Mouse (Mus musculus) liver, postnatal 0 days (tissue): Measurements from ENCODE around the gene Pgs1. TPM values are rescaled to one million over a fixed set of nuclear protein-coding genes. Genes with fewer than 3 reads are reported as not detected.
A peak's percentile ranks its signal among the peaks of the same experiment; 100 is the strongest.

Experiments used
- ATAC-seq: fragments of 200-750 bp; cut with Nextera tagmentation; 2 replicates; pipeline ENCODE4 v1.8.0; 2017; ENCODE audit warnings: mild to moderate bottlenecking, moderate library complexity
- DNase-seq: peaks from one replicate; pipeline ENCODE4 v3.0.0-alpha.2; 2016
- H3K27ac ChIP-seq: fragments of 300-500 bp; sonication (generic); 2 replicates; pipeline ENCODE4 v1.5.1; 2014; ENCODE audit warnings: antibody characterized with exemption, moderate library complexity, mild to moderate bottlenecking, low read depth
- H3K27me3 ChIP-seq: fragments of 300-500 bp; sonication (generic); 2 replicates; pipeline ENCODE4 v1.6.1; 2014; ENCODE audit warnings: low read length, control low read depth, mixed read lengths; ENCODE audit not compliant: insufficient read depth
- H3K36me3 ChIP-seq: fragments of 300-500 bp; sonication (generic); replicated peaks from 2 replicates; pipeline ENCODE4 v1.6.1; 2014; ENCODE audit warnings: mild to moderate bottlenecking, control low read depth, low read length, moderate library complexity, mixed read lengths; ENCODE audit not compliant: insufficient read depth
- H3K4me1 ChIP-seq: fragments of 300-500 bp; sonication (generic); 2 replicates; pipeline ENCODE4 v1.6.1; 2014; ENCODE audit warnings: antibody characterized with exemption, mild to moderate bottlenecking, control low read depth; ENCODE audit not compliant: insufficient read depth
- H3K4me2 ChIP-seq: fragments of 300-500 bp; sonication (generic); 2 replicates; pipeline ENCODE4 v1.6.1; 2014; ENCODE audit warnings: low read depth, mild to moderate bottlenecking, low read length, moderate library complexity, mixed read lengths
- H3K4me3 ChIP-seq: fragments of 300-500 bp; sonication (generic); 2 replicates; pipeline ENCODE4 v1.5.1; 2014; ENCODE audit warnings: low read depth, low read length
- H3K9ac ChIP-seq: fragments of 300-500 bp; sonication (generic); replicated peaks from 2 replicates; pipeline ENCODE4 v1.6.1; 2014; ENCODE audit warnings: mild to moderate bottlenecking, moderate library complexity
- H3K9me3 ChIP-seq: fragments of 300-500 bp; sonication (generic); 2 replicates; pipeline ENCODE4 v1.6.1; 2016; ENCODE audit warnings: mild to moderate bottlenecking, control low read depth, low read length, mixed read lengths
- CTCF ChIP-seq: sonication (generic); IDR thresholded peaks from 2 replicates; pipeline ENCODE4 v1.5.1; 2016; ENCODE audit warnings: antibody characterized with exemption, low read depth
- EP300 ChIP-seq: IDR thresholded peaks from 2 replicates; pipeline ENCODE4 v1.6.1; 2016; ENCODE audit warnings: antibody characterized with exemption, low read depth, mild to moderate bottlenecking
- WGBS: fragments of 180-500 bp; shearing (Covaris S2); extraction: QIAGEN DNeasy Blood & Tissue Kit; methylation state at CpG from one replicate; pipeline ENCODE4 v1.1.7; 2014; ENCODE audit not compliant: insufficient replicate concordance; 5-methylcytosine and 5-hydroxymethylcytosine counted together
- polyA plus RNA-seq: library from polyadenylated mRNA; unstranded; fragments of >200 nt; fragmentation: Nextera tagmentation; extraction: Ambion mirVana; gene quantifications from 2 replicates; pipeline ENCODE4 v1.2.1, GENCODE M21; 2015

Pgs1 gene
- polyA plus RNA-seq, 1 experiment from 2014 or later: 10.1 TPM

GRCm38 (mm10) chr11:117965561-117965981, 20.5 kb upstream of the Pgs1 start:
- H3K27ac ChIP-seq: peak overlapping the region; percentile 3; the same call in 1 of the 2 replicates
- H3K27me3 ChIP-seq: peaks cover 25% of the 10 kb centered on the region
- no peak overlapping the region for H3K9ac ChIP-seq
- H3K4me1 ChIP-seq: peaks cover 73% of the 10 kb centered on the region
- ATAC-seq (no peak), DNase-seq (peak; percentile 50)
- TF ChIP-seq CTCF (no peak), EP300 (no peak)
- H3K36me3 ChIP-seq: peaks cover 11% of the 10 kb centered on the region
- no peaks in the 10 kb centered on the region for H3K9me3 ChIP-seq
- no peak overlapping the region for H3K4me3 ChIP-seq
- 25% methylated on average over 9 of the region's 9 CpGs for WGBS
- peak overlapping the region; percentile 88 for H3K4me2 ChIP-seq

- no peak for ATAC-seq
- no peak for DNase-seq
- 65% methylated on average over 7 of the region's 7 CpGs for WGBS
- no peak for TF ChIP-seq CTCF
- TF ChIP-seq EP300: no peak
- Histone ChIP-seq H3K4me1 (peaks cover 66% of the 10 kb centered on the region), H3K27ac (no peak overlapping the region), H3K36me3 (peaks cover 11% of the 10 kb centered on the region), H3K4me2 (peak overlapping the region; percentile 88), H3K27me3 (peaks cover 28% of the 10 kb centered on the region), H3K9me3 (no peaks in the 10 kb centered on the region), H3K9ac (peak overlapping the region; percentile 86), H3K4me3 (peak overlapping the region; percentile 80)
Observed at GRCm38 (mm10) chr11:117966506-117967100, 19.5 kb upstream of the Pgs1 start.

GRCm38 (mm10) chr11:117967249-117968015, 18.7 kb upstream of the Pgs1 start:
- H3K4me2 ChIP-seq: peak overlapping the region; percentile 88
- 0 out of 2 replicates have a peak overlapping the region, but pooled peaks have one; percentile 95 for H3K27ac ChIP-seq
- ATAC-seq (no peak), DNase-seq (no peak)
- peak overlapping the region; percentile 80 for H3K4me3 ChIP-seq
- H3K9ac ChIP-seq: peak overlapping the region; percentile 86
- no peak for TF ChIP-seq CTCF
- TF ChIP-seq EP300: no peak
- peaks cover 63% of the 10 kb centered on the region for H3K4me1 ChIP-seq
- H3K27me3 ChIP-seq: peaks cover 28% of the 10 kb centered on the region
- 32% methylated on average over 34 of the region's 34 CpGs for WGBS
- peaks cover 11% of the 10 kb centered on the region for H3K36me3 ChIP-seq
- no peaks in the 10 kb centered on the region for H3K9me3 ChIP-seq

GRCm38 (mm10) chr11:117968016-117968671, 17.9 kb upstream of the Pgs1 start:
- peak overlapping the region; percentile 95 for H3K27ac ChIP-seq
- peak overlapping the region; percentile 86 for H3K9ac ChIP-seq
- H3K36me3 ChIP-seq: peaks cover 11% of the 10 kb centered on the region
- ATAC-seq (no peak), DNase-seq (peak; percentile 51)
- peak overlapping the region; percentile 80 for H3K4me3 ChIP-seq
- 1% methylated on average over 64 of the region's 64 CpGs for WGBS
- H3K27me3 ChIP-seq: peaks cover 28% of the 10 kb centered on the region
- H3K4me1 ChIP-seq: peaks cover 59% of the 10 kb centered on the region
- peak overlapping the region; percentile 88 for H3K4me2 ChIP-seq
- H3K9me3 ChIP-seq: no peaks in the 10 kb centered on the region
- no peak for TF ChIP-seq CTCF
- TF ChIP-seq EP300: no peak

GRCm38 (mm10) chr11:117968716-117969099, 17.4 kb upstream of the Pgs1 start:
- DNase-seq (no peak), ATAC-seq (peak; percentile 34)
- H3K9me3 ChIP-seq: no peaks in the 10 kb centered on the region
- peak overlapping the region; percentile 95 for H3K27ac ChIP-seq
- peaks cover 11% of the 10 kb centered on the region for H3K36me3 ChIP-seq
- under 1% methylated on average over 29 of the region's 34 CpGs for WGBS
- TF ChIP-seq CTCF (peak; percentile 37), EP300 (no peak)
- H3K4me1 ChIP-seq: peaks cover 54% of the 10 kb centered on the region
- peak overlapping the region; percentile 80 for H3K4me3 ChIP-seq
- H3K4me2 ChIP-seq: peak overlapping the region; percentile 88
- peaks cover 28% of the 10 kb centered on the region for H3K27me3 ChIP-seq
- H3K9ac ChIP-seq: peak overlapping the region; percentile 86
